Mouse (Mus musculus): ENCODE measurements around the gene Btbd35f7. TPM values are rescaled to one million over a fixed set of nuclear protein-coding genes. Genes with fewer than 3 reads are reported as not detected.
"Not testable (repeated sequence)": the region's sequence is repeated elsewhere in the genome, so short reads cannot be mapped to it uniquely, and the experiment has no call there.

The Btbd35f7 gene
- polyA plus RNA-seq (2016; fragmentation: Nextera tagmentation; extraction: Ambion mirVana) = not detected in 2 replicates

DNA sequence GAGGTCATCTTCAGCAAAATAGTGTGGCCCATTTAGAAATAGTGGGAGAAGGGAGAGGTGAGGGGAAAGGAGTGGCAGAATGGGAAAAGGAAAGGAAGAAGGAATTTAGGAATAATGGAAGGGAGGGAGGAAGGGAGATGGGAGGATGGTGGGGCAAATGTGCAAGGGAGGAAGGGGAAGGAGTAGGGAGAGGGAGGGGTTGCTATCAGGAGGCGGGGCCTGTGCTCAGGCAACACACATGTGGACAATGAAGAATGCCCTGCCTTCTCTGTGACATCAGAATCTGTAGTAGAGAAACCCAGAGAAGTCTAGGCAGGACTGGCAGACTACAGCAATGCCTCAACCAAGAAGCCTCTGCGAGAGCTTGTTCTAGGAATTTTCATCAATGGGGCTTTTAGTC lies at the start of gene Btbd35f7:
TSS of gene Btbd35f7 (plus strand) at position 301 of the 400 bp plus-strand sequence.
- not testable (repeated sequence) for DNase-seq (ENCODE audit: low spot score); H3K4me1 ChIP-seq (replicated peaks); H3K9me3 ChIP-seq; H3K4me3 ChIP-seq; H3K27ac ChIP-seq; H3K36me3 ChIP-seq; H3K27me3 ChIP-seq (ENCODE audit: insufficient read depth, poor library complexity, severe bottlenecking)
- WGBS = no CpG with 5 or more reads among the region's 2 CpGs

Other genes with a start within 250 kb of the Btbd35f7 start
- gene Mycs, start 199.8 kb upstream of the Btbd35f7 start, polyA plus RNA-seq (2016; fragmentation: Nextera tagmentation; extraction: Ambion mirVana) = not detected in 2 replicates

All from hindbrain, embryonic 10.5 days (tissue).